Mouse (Mus musculus) ES-E14 (cell line): ENCODE results near the gene Cyp27b1.

ENCODE experiments used
- CHD2 ChIP-seq: IDR thresholded peaks from 2 replicates; pipeline ENCODE4 v1.6.1; 2014; ENCODE audit warnings: mild to moderate bottlenecking, low read depth, low read length, inconsistent platforms
- MAFK ChIP-seq: IDR thresholded peaks from 2 replicates; pipeline ENCODE4 v1.6.1; 2014; ENCODE audit warnings: mild to moderate bottlenecking, low read depth, low read length, inconsistent platforms; ENCODE audit not compliant: insufficient read depth
- ZC3H11A ChIP-seq: IDR thresholded peaks from 2 replicates; pipeline ENCODE4 v1.6.1; 2012; ENCODE audit warnings: low read depth, mild to moderate bottlenecking, inconsistent platforms, low read length, borderline replicate concordance
- ZNF384 ChIP-seq: IDR thresholded peaks from 2 replicates; pipeline ENCODE4 v1.6.1; 2012; ENCODE audit warnings: low read depth, low read length, inconsistent platforms

DNA sequence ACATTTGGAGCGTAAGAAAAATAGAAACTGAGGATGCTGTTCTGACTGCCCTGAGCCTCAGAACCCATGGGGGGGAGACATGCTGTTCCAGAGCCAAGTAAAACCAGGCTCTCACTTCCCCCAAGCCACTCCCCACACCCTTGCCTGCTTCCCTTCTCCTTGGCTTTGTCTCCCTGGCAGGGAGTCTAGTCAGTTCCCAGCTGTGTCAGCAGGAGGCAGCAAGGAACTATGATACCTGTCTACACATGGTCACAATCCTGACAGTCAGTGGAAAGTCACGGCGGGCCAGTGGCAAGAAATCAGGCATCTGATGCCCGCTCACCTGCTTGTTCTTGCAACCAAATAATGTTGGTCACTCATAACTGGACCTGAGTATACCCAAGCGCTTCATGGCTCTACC, 31.6 kb upstream of the Cyp27b1 start:
- TF ChIP-seq ZC3H11A, result no peak
- TF ChIP-seq MAFK, result no peak
- no peak for TF ChIP-seq ZNF384
- no peak for TF ChIP-seq CHD2
